Mouse (Mus musculus): ENCODE results near the gene Pfkfb1. TPM values are rescaled to one million over a fixed set of nuclear protein-coding genes. Genes with fewer than 3 reads are reported as not detected.

The Pfkfb1 gene
- 5.9 and 7.4 TPM in 2 replicates for total RNA-seq (2014; fragmentation: Nextera tagmentation)
- total RNA-seq (2017) = 1.2 and 1.8 TPM in 2 replicates

DNA sequence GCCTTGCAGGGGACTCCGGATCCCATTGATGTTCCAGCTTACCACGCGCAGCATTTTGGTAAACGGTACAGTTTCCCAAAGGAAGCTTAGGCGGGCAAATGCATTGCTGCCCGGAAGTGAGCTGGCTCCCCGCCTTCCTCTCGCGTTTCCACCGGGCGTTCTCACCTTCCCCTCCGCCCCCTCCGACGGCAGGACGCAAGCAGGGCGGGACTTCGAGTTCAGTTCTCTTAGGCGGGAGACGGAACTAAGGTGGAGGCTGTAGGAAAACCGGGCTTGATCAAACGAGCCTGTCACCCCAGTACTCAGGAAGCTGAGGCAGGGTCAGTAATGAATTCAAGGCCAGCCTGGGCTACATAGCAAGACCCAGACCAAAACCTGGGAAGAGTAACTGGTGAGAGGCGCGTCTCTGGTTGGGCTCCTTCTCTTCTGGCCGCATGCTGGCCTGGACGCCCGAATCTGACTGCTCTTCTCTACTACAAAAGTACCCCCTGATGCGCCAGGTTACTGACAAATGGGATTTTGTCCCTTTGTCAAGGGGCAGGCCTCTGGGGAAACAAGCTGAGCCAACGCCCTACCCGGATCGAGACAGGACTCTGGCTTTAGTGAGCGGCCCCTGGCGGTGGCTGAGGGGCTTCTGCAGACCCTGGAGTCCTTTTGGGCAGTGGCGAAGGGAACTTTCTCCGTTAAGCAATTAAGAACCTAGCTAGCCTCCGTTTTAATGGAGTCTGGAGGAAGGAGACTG lies at the start of gene Pfkfb1:
Pfkfb1 (plus strand) TSS at position 207 of the 742 bp plus-strand sequence.
- ATAC-seq (replicated peaks; ENCODE audit: low FRiP score, low TSS enrichment, poor library complexity, severe bottlenecking) = peak; percentile 100

DNA sequence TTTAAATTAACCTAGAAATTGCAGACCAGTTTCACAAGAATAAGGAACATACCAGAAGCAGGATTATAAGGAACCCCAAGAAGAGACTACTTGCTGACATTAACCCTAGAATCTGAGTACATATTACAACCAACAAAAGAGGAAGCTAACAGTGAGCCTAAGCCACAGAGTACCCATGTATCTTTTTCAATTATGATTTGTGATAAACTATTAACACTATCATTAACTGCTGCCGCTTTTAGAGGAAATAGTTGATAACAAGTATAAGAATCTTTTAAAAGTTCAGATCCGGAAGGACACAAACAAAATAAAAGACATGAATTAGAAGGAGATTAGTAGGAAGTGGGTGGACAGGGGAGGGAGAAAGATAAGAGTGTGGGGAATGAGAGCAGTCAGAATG lies 47.9 kb upstream of the Pfkfb1 start:
- ATAC-seq (replicated peaks; ENCODE audit: low FRiP score, low TSS enrichment, poor library complexity, severe bottlenecking) = no peak

DNA sequence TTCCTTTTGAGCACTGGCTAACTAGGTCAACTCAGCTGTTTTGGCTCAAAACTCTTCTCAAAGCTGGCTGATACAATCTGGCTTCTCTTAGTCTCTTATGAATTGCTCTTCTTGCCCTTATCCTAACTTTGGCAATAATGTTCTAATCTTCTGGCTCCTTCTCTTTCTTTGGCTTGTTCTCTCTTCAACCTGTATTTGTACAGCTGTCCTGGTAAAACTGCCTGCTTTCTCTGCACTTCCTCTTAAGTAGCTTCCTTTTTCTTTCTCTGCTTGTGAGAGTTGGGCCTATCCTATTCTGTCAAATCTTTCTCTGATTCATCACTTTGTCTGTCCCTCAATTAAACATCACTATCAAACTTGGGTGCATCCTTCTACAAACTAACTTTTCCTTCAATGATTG lies 46.3 kb upstream of the Pfkfb1 start:
- no peak for ATAC-seq (replicated peaks; ENCODE audit: low FRiP score, low TSS enrichment, poor library complexity, severe bottlenecking)

DNA sequence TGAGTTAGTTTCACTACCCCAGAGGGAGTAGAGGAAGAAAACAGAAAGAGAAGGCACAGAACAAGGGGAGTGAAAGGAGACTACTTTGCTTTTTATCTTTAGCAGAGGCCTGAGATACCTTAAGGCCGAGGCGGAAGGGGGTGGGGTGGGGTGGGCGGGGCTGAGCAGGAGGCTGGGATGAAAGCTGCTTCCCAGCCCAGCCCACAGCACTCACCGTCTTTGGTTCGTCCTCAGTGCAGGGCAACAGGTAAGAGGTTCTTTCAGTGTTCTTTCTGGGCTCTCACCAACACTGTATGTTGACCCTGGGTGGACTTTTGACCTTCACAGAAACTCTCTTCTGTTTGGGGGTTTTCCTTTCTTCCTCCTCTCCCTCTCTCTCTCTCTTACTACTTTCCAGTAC lies 40.8 kb upstream of the Pfkfb1 start, which contains the start of gene Alas2:
Alas2 (plus strand) TSS at position 137 of the 400 bp plus-strand sequence.
- ATAC-seq (replicated peaks; ENCODE audit: low FRiP score, low TSS enrichment, poor library complexity, severe bottlenecking) = no peak

DNA sequence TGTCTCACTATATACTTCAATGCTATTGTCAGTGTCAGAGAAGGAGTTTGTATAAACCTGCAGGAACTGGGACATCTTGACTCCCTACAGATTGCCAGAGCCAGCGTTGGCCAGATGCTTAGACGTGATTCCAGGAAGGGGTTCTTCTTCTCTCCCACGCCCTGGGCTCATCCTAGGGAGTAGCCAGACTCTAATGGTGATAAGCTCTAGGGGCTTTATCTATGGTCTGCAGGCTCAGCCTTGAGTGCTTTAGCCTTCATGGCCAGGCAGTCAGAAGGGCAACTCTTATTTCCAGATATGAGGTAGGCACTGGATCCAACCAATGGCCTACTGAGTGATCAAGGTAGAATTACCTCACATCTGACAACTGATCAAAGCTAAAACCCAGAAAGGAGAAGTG lies 38.4 kb upstream of the Pfkfb1 start:
- ATAC-seq (replicated peaks; ENCODE audit: low FRiP score, low TSS enrichment, poor library complexity, severe bottlenecking) = peak; percentile 99

DNA sequence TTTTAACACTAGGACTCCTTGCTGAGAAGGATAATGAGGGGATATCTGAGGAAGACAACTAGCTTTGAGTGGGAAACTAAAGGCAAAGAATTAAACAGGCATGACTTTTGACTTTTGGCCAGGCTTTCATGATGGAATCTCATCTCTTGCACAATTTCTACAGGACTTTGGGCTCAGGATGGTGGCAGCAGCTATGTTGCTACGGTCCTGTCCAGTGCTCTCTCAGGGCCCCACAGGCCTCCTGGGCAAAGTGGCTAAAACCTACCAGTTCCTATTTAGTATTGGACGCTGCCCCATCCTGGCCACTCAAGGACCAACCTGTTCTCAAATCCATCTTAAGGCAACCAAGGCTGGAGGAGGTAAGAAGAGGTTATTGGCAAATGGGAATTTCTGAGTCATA lies 36.0 kb upstream of the Pfkfb1 start:
- ATAC-seq (replicated peaks; ENCODE audit: low FRiP score, low TSS enrichment, poor library complexity, severe bottlenecking) = no peak

DNA sequence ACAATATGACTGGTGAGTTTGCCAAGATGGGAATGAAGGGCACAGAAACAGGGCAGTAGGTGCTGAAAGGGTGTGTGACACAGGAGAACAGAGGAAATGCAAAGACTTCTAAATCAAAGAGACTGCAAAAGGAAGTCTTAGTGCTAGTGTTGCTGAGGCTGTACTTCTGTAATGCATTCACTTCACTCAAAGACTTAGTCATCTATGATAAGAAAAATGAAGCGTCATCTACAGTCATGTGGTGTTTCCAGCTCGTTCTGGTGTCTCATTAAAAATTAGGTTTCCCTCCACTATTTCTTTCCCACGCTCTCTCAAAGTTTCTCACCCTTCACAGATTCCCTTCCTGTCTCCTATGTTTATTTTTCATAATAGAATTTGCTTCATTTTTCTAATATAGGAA lies 34.0 kb upstream of the Pfkfb1 start:
- no peak for ATAC-seq (replicated peaks; ENCODE audit: low FRiP score, low TSS enrichment, poor library complexity, severe bottlenecking)

DNA sequence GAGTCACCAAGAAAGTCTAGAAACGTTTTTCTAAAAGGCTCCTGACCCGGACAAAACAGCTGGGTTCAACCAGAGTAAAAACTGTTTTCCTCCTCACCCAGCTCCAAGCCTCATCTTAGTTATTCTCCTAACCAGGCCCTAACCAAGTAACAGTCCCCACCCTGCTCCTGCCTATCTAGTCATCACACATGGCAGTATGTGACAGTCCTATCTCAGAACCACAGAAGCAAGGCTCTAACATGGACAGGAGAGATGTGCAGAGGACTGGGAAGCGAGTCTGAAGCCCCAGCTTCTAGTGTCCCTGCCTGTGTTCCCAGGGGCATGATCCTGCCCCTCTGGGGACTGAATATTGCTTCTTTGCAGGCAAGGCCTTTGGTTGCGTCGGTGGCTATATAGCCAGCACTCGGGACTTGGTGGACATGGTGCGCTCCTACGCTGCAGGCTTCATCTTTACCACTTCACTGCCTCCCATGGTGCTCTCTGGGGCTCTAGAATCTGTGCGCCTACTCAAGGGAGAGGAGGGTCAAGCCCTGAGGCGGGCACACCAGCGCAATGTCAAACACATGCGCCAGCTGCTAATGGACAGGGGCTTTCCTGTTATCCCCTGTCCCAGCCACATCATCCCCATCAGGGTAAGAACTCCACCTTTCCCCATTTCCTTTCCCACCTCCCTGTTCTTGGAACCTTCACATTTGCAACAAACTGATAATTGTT lies 23.2 kb upstream of the Pfkfb1 start:
- ATAC-seq (replicated peaks; ENCODE audit: low FRiP score, low TSS enrichment, poor library complexity, severe bottlenecking) = peak; percentile 100

DNA sequence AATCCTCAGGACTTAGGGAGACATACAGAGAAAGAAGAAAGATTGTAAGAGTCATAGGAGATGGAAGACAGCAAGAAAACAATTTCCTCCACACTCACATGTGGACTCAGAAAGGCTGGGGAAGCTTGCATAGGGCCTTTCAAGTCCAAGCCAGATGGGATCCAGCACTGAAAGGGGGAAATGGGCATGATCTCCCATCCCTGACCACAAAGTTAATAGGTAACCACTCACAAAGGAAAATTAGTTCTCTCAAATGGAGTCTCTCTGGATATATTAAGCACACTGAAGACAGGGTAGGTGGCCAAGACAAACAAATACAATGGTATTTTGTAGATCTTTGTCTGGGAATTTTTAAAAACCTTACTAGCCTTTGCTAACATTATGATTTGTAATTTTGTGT lies 6.1 kb upstream of the Pfkfb1 start:
- no peak for ATAC-seq (replicated peaks; ENCODE audit: low FRiP score, low TSS enrichment, poor library complexity, severe bottlenecking)

DNA sequence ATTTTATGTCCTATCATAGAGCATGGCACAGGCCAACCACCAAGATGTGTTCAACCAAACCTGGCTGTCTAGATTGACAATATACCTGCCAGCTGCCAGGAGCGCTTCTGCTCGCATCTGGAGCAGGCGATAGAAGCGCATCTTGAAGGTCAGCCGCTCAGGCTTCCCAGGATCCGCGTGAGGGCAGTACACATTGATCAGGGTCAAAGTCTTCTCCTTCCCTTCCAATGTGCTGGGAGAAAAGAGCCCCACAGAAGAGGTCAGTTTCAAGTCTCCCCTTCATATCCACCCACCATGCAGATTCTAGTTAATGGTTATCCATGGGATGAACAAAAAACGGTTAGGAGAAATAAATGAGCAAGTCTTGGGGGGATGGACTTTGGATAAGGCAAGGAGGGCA lies 2.9 kb upstream of the Pfkfb1 start:
- no peak for ATAC-seq (replicated peaks; ENCODE audit: low FRiP score, low TSS enrichment, poor library complexity, severe bottlenecking)

DNA sequence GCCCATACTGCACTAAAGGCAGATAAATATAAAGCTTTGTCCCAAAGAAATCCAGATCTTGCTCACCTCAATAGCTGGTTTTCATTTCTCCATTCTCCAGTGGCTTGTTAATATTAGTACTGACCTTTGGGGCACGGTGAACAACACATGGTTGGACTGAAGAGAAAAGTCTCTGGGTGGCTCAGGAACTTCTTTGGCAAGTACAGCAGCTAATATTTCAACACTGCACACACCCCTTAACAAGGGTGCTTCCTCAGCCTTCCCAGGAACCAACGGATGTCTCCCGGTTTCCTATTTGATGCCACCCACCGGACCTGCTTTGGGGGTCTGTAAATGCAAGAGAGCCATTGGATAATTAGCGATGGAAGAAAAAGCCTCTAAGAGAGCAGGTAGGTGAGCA lies 1.7 kb downstream of the Pfkfb1 start, which contains the start of gene Apex2:
Apex2 (minus strand) TSS at position 173 of the 400 bp plus-strand sequence.
- ATAC-seq (replicated peaks; ENCODE audit: low FRiP score, low TSS enrichment, poor library complexity, severe bottlenecking) = no peak

DNA sequence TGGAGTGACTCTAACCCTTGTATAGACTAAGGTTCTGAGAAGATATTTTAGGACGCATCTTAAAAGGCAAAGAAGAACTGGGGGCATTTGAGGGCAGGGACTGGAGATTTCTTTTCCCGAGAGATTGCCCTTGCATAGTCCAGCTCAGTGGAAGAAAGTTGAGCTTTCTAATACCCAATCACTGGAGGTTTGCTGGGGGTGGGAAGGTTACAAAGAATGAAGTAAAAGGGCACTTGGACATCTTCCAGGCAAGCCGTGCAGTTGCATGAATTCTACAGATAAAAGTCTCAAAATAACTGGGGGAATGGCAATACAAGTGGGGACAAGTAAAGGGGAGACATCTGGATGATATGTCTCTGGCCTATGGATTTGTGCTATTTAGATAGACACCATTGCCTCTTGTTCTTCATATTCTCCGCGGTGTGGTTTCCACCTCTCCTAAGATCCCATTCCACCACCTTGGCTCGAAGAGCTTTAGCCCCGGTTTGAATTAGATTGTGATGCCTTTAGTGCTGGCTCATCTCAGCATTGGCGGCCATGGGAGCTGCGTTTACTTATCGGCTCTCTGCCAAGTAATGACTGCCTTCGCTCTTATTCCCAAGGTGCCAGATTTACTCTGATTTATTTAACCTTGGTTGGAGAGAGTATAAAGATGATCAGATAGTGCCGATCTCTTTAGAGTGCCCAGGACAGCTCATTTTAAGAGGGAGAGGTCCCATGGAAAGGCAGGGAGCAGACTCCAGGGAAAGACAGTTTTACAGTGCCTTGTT lies 5.4 kb downstream of the Pfkfb1 start:
- ATAC-seq (replicated peaks; ENCODE audit: low FRiP score, low TSS enrichment, poor library complexity, severe bottlenecking) = no peak

DNA sequence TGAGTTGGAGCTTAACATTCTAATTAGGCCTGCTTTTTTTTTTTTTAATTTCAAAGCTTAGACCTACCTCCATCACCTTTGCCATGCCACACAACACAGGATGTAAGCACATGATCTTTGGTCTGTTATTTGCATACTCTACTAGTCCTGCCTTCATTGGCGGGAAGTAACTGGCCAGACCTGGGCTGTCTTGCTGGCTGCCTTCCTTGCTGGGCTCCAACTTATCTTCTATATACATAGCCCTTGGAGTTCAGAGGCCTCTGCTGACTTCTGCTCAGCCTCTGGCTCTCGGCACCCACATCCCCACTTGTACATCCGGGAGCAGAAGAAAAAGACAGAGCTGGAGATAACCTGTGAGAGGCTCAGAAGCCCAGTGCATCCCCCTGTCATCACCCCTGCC lies 6.1 kb downstream of the Pfkfb1 start:
- ATAC-seq (replicated peaks; ENCODE audit: low FRiP score, low TSS enrichment, poor library complexity, severe bottlenecking) = no peak

DNA sequence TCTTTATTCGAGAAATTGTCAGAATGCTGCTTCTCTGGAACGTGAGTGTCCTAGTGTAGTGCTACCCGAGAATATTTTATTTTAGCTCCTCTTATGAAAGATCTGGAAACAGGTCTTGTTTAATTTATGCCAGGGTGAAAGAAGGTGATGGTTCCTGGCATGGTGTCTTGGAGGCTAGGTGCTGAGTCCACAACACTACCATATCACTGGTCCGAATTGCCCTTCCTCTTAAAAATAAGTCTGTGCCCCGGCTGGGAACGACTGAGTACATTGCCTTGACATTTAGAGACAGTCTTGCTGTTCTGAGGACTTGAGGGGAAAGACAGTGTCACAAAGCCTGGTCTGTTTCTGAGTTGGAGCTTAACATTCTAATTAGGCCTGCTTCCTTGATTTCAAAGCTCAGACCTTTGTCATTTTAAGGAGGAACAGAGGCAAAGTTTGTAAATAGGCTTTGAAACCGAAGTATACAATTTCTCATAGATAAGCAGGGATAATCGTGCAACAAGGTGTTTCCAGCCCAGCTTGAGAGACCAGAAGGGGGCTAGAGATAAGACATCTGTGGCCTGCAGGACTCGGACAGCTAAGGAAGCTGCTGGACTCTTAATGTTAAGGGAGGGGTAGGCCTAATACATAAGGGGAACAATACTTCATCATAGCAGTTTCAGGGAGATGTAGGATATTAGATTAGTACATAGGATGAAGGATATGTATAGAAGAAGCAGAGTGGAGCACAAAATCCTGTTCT lies 7.2 kb downstream of the Pfkfb1 start:
- ATAC-seq (replicated peaks; ENCODE audit: low FRiP score, low TSS enrichment, poor library complexity, severe bottlenecking) = peak; percentile 70; the same call in 1 of the 2 replicates

DNA sequence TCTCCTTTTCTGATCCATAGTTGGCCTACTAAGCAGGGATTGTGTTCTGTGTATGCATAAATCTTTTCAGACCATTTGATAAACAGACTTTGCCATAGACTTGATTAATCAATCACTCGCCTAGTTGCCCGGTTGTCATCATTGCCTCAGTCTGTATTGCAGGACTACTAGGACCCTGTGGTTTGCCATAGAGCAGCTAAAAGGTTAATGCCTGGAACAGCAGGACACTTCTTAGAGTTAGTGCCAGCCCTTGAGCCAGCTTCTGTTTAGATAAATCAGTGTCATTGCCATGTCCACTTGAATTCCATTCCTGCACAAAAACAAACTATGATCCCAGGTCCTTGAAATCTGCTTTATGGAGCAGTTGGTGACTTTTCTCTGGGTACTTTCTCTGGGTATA lies 10.9 kb downstream of the Pfkfb1 start:
- no peak for ATAC-seq (replicated peaks; ENCODE audit: low FRiP score, low TSS enrichment, poor library complexity, severe bottlenecking)

DNA sequence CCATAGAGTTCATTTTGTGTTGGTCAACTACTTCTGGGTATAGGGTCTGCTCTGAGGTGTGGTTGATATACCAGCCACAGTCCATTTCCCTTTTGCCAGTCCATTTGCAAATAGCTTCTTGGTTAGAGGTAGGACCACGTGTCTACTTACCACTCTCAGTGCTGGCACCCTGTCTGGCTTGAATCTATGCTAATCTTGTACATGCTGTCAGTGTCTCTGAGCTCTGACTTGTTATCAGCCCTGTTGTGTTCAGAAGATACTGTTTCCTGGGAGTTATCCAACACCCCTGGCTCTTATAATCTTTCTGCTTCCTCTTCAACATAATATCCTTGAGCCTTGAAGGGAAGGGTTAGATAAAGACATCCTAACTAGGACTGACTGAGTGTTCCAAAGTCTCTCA lies 48.4 kb downstream of the Pfkfb1 start:
- peak; percentile 91 for ATAC-seq (replicated peaks; ENCODE audit: low FRiP score, low TSS enrichment, poor library complexity, severe bottlenecking)

DNA sequence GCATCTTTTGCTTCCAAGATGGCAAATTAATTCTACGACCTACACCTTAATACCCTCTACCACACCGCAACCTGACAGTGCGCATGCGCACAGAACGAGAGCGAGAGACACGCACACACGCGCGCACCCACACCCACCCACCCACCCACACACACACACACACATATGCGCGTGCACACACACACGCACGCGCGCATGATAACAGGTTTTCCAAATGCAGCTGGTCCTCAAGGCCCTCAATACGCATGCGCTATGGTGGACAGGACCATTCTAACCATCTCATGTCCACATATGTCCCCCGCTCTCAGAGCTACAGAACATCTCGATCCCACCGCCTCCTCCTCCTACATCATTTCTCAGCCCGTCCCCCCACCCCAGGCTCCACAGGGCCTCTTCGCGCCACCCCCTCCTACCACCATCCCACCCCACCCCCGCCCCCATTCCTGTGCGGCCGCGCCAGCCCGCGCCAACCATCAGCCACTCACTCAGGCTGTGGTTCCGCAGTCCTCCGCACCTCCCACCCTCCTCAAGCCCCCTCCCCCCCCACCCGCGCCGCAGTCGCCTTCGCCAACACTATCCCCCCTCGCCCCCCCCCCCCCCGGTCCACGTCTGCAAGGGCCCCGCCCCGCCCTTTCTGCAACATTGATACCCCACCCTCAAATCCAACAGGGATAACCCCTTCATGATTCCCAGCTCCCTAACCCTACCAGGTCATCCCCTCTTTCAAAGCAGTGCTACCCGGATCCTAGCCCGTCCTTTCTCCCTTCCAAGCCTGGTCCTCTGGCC lies 68.3 kb downstream of the Pfkfb1 start:
- ATAC-seq (replicated peaks; ENCODE audit: low FRiP score, low TSS enrichment, poor library complexity, severe bottlenecking) = no peak

DNA sequence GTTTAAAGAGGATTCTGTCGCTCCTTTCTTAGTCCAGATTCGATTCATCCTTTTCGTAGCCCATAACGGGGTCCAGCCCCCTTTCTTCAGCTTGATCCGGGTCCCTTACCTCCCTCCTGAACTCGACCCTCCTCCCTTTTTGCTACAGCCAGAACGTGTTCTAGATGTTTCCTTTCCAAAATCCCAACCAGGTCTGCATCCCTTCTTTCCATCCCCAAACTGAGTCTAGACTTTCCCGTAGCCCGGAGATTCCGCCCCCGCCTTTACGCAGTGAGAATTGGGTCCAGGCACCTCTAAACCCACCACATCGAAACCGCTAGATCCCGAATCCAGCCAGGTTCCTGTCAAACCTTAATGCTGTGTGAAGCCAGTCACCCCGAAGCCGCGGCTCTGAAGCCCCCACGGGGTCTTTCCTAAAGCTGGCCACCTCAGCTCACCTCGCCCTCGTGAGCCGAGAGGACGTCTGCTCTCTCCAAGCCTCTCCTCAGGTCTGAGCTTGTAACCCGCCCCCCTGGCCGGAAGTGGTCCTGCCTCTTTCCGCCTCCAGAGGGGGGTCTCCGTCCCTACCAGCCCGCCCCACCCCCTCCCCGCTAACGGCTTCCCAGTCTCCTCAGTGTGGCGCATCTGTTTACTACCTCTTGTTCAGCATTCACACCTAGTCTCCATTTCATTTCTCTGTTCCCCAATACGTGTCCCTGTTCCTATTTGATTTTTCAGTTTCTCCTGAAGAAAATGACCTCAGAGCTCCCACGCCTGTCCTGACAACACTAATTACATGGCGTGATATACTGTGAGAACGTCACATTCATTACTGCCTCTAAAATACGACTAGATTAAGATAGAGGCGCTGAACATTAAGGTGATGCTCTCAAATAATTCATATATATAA lies 69.1 kb downstream of the Pfkfb1 start, which contains the start of gene Tro:
Tro (minus strand) TSS at position 676 of the 889 bp plus-strand sequence.
- ATAC-seq (replicated peaks; ENCODE audit: low FRiP score, low TSS enrichment, poor library complexity, severe bottlenecking) = no peak

Data from megakaryocyte-erythroid progenitor cell, adult 5-6 weeks (primary cell).